18 mouse cellular contexts compared by ENCODE assay signal in the genomic region with DNA sequence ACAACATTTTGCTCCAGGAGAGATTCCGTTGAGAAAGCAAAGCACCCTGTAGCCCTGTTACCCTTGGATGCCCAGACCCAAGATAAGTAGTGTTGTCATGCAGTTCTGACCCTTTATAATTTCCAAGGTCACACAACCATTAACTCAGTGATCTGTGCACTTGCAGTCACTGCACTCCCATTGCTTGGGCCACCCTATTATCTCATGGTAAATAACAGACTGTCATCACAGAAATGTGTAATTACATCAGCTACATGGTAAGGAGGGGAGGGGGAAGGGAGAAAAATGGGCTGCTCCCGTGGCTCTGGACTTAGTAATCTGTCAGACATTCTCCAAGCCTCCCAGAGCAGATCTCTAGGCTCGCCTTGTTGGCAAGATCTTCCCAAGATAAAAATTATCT.
A peak's percentile ranks its signal among the peaks of the same experiment; 100 is the strongest.
DNase-seq lines count a peak whose midpoint lies in the region; ATAC-seq and TF ChIP-seq lines count a peak whose summit lies in the region.
"Had no signal": no experiment of that assay in that cellular context is flagged by ENCODE, and none has a peak within 500 bp of the region (broad histone marks: within the 10 kb centered on the region; RNA-seq: fewer than 3 reads in every experiment).

No protein-coding gene starts in this region.

- H3K27ac ChIP-seq in forebrain, embryonic 14.5 days (ENCODE audit: low read depth, low read length) = no peak overlapping the region
- H3K27ac ChIP-seq in forebrain, embryonic 10.5 days = no peak overlapping the region
- H3K27ac ChIP-seq in hindbrain, embryonic 12.5 days = no peak overlapping the region
- H3K27ac ChIP-seq in hindbrain, embryonic 16.5 days (ENCODE audit: low read depth, low read length) = no peak overlapping the region
- H3K27ac ChIP-seq in forebrain, postnatal 0 days (ENCODE audit: low read depth, low read length) = no peak overlapping the region

- H3K4me1 ChIP-seq in forebrain, embryonic 14.5 days (ENCODE audit: control insufficient read depth, insufficient read depth, low read length) = no peaks in the 10 kb centered on the region
- H3K4me1 ChIP-seq in forebrain, embryonic 10.5 days = peaks cover 6% of the 10 kb centered on the region; the same call in 1 of the 2 replicates
- H3K4me1 ChIP-seq in hindbrain, embryonic 12.5 days = peaks cover 4% of the 10 kb centered on the region
- no peaks in the 10 kb centered on the region for H3K4me1 ChIP-seq in hindbrain, embryonic 16.5 days (ENCODE audit: control insufficient read depth, insufficient read depth, low read depth, low read length)
- H3K4me1 ChIP-seq in forebrain, postnatal 0 days (ENCODE audit: insufficient read depth) = no peaks in the 10 kb centered on the region

- no peak for TF ChIP-seq CTCF in forebrain, postnatal 0 days (IDR thresholded peaks at IDR 0.05; ENCODE audit: low read depth)

- whole genome bisulfite sequencing in forebrain, embryonic 14.5 days = 65% methylated on average over 3 of the region's 3 CpGs
- WGBS in forebrain, embryonic 10.5 days = 75% methylated on average over 3 of the region's 3 CpGs
- WGBS in hindbrain, embryonic 12.5 days = 53% methylated on average over 3 of the region's 3 CpGs
- 46% methylated on average over 3 of the region's 3 CpGs for WGBS in hindbrain, embryonic 16.5 days
- 61% methylated on average over 3 of the region's 3 CpGs for WGBS in forebrain, postnatal 0 days

- peak; percentile 17 for DNase-seq in forebrain, embryonic 14.5 days (ENCODE audit: low spot score)
- no peak for DNase-seq in forebrain, embryonic 10.5 days (ENCODE audit: extremely low spot score, low spot score)
- DNase-seq in 3T3-L1 (ENCODE audit: low read depth, low spot score) = peak; percentile 45
- DNase-seq in forebrain, postnatal 0 days = no peak
- DNase-seq in right cerebral cortex, postnatal 36 days (ENCODE audit: low spot score in 2 of 2) = no peak
- DNase-seq: cerebellum, postnatal 25 days; gastrocnemius, postnatal 14 days; kidney, postnatal 4 days; lung, postnatal 10 days; spleen, adult 18-20 months; thymus, adult 18-20 months had no signal

- H3K36me3 ChIP-seq in forebrain, embryonic 14.5 days (ENCODE audit: control insufficient read depth, insufficient read depth, low read length) = no peaks in the 10 kb centered on the region
- no peaks in the 10 kb centered on the region for H3K36me3 ChIP-seq in forebrain, embryonic 10.5 days (replicated peaks)
- H3K36me3 ChIP-seq in hindbrain, embryonic 12.5 days = no peaks in the 10 kb centered on the region
- H3K36me3 ChIP-seq in hindbrain, embryonic 16.5 days (ENCODE audit: control insufficient read depth, insufficient read depth, low read length) = no peaks in the 10 kb centered on the region
- H3K36me3 ChIP-seq in forebrain, postnatal 0 days (ENCODE audit: insufficient read depth) = no peaks in the 10 kb centered on the region
- H3K36me3 ChIP-seq: G1E had no signal

- no peak overlapping the region for H3K4me3 ChIP-seq in forebrain, embryonic 14.5 days (ENCODE audit: low read depth, low read length)
- no peak overlapping the region for H3K4me3 ChIP-seq in forebrain, embryonic 10.5 days
- H3K4me3 ChIP-seq in hindbrain, embryonic 12.5 days = no peak overlapping the region
- H3K4me3 ChIP-seq in hindbrain, embryonic 16.5 days (ENCODE audit: low read length) = no peak overlapping the region
- H3K4me3 ChIP-seq in forebrain, postnatal 0 days (ENCODE audit: low read depth, low read length) = no peak overlapping the region

- H3K9me3 ChIP-seq in forebrain, embryonic 14.5 days (replicated peaks; ENCODE audit: control insufficient read depth, low read length) = no peaks in the 10 kb centered on the region
- H3K9me3 ChIP-seq in forebrain, embryonic 10.5 days = no peaks in the 10 kb centered on the region
- no peaks in the 10 kb centered on the region for H3K9me3 ChIP-seq in hindbrain, embryonic 12.5 days (replicated peaks)
- no peaks in the 10 kb centered on the region for H3K9me3 ChIP-seq in hindbrain, embryonic 16.5 days (ENCODE audit: control insufficient read depth, low read length)
- no peaks in the 10 kb centered on the region for H3K9me3 ChIP-seq in forebrain, postnatal 0 days (ENCODE audit: low read length)
- H3K9me3 ChIP-seq: G1E had no signal

- no peaks in the 10 kb centered on the region for H3K27me3 ChIP-seq in forebrain, embryonic 14.5 days (replicated peaks; ENCODE audit: control insufficient read depth, insufficient read depth, low read length)
- no peaks in the 10 kb centered on the region for H3K27me3 ChIP-seq in forebrain, embryonic 10.5 days (ENCODE audit: poor library complexity, severe bottlenecking)
- H3K27me3 ChIP-seq in hindbrain, embryonic 12.5 days = 0 out of 2 replicates have a peak, but pooled peaks cover 2% of the 10 kb centered on the region
- no peaks in the 10 kb centered on the region for H3K27me3 ChIP-seq in hindbrain, embryonic 16.5 days (replicated peaks; ENCODE audit: control insufficient read depth, insufficient read depth, low read length)
- H3K27me3 ChIP-seq in forebrain, postnatal 0 days (ENCODE audit: insufficient read depth, low read length) = no peaks in the 10 kb centered on the region

- 0 out of 2 replicates have a peak, but pooled peaks have one; percentile 23 for ATAC-seq in forebrain, embryonic 14.5 days
- peak; percentile 63; the same call in 1 of the 2 replicates for ATAC-seq in hindbrain, embryonic 12.5 days (ENCODE audit: low FRiP score)
- no peak for ATAC-seq in hindbrain, embryonic 16.5 days
- peak; percentile 27; the same call in 1 of the 2 replicates for ATAC-seq in forebrain, postnatal 0 days
- ATAC-seq in CD4-positive, CD25-positive, alpha-beta regulatory T cell, adult 4 months = no peak
- ATAC-seq: inflammation-experienced regulatory T-cells, adult 6 months; midbrain, embryonic 16.5 days had no signal

- no peak overlapping the region for H3K4me2 ChIP-seq in forebrain, embryonic 14.5 days (ENCODE audit: low read length)
- H3K4me2 ChIP-seq in hindbrain, embryonic 12.5 days (replicated peaks) = no peak overlapping the region
- H3K4me2 ChIP-seq in hindbrain, embryonic 16.5 days (ENCODE audit: low read length) = no peak overlapping the region
- H3K4me2 ChIP-seq in forebrain, postnatal 0 days (ENCODE audit: low read depth) = no peak overlapping the region
- H3K4me2 ChIP-seq: liver, embryonic 11.5 days had no signal

- no peak overlapping the region for H3K9ac ChIP-seq in forebrain, embryonic 14.5 days (ENCODE audit: low read length)
- H3K9ac ChIP-seq in hindbrain, embryonic 12.5 days = no peak overlapping the region
- H3K9ac ChIP-seq in hindbrain, embryonic 16.5 days (ENCODE audit: low read depth, low read length) = no peak overlapping the region
- H3K9ac ChIP-seq in forebrain, postnatal 0 days = no peak overlapping the region

Comparison
In these comparisons a context has a peak if more than half of its experiments do, and no peak if none do; other contexts are left out.
1. ATAC-seq: peak in forebrain, embryonic 14.5 days (single experiment), hindbrain, embryonic 12.5 days (single experiment) and forebrain, postnatal 0 days (single experiment); none in hindbrain, embryonic 16.5 days (single experiment) and CD4-positive, CD25-positive, alpha-beta regulatory T cell, adult 4 months (single experiment).
2. DNase-seq: peak in forebrain, embryonic 14.5 days (single experiment) and 3T3-L1 (single experiment); none in forebrain, embryonic 10.5 days (single experiment), forebrain, postnatal 0 days (single experiment) and right cerebral cortex, postnatal 36 days (0 of 2).